Mouse (Mus musculus): ENCODE measurements at regions not wholly inside any gene's neighbourhood (a gene's known extent, or its start where the extent isn't known, plus 50 kb on each side); places are given as distances from the start of the nearest gene placed in this dataset.
A peak's percentile ranks its signal among the peaks of the same experiment; 100 is the strongest.

- 48% methylated on average over 6 of the region's 6 CpGs for WGBS
- no peak for ATAC-seq (ENCODE audit: insufficient number of reproducible peaks, low FRiP score, low TSS enrichment, low read depth)
- Histone ChIP-seq H3K4me3 (no peak overlapping the region), H3K9ac (no peak overlapping the region), H3K9me3 (no peaks in the 10 kb centered on the region), H3K4me1 (no peaks in the 10 kb centered on the region), H3K27me3 (no peaks in the 10 kb centered on the region), H3K27ac (no peak overlapping the region), H3K36me3 (no peaks in the 10 kb centered on the region), H3K4me2 (no peak overlapping the region)
These were observed 90.9 kb downstream of the Cdc7 start for GRCm38 (mm10) chr5:107054900-107055452.

- no peaks in the 10 kb centered on the region for H3K36me3 ChIP-seq
- no peaks in the 10 kb centered on the region for H3K27me3 ChIP-seq
- no peaks in the 10 kb centered on the region for H3K9me3 ChIP-seq
- H3K4me3 ChIP-seq = no peak overlapping the region
- ATAC-seq (ENCODE audit: insufficient number of reproducible peaks, low FRiP score, low TSS enrichment, low read depth) = 0 out of 2 replicates have a peak, but pooled peaks have one; percentile 16
- H3K9ac ChIP-seq = no peak overlapping the region
- H3K4me2 ChIP-seq = no peak overlapping the region
- no peaks in the 10 kb centered on the region for H3K4me1 ChIP-seq
- H3K27ac ChIP-seq = no peak overlapping the region
- 37% methylated on average over 3 of the region's 3 CpGs for WGBS
These were observed 91.3 kb downstream of the Cdc7 start for GRCm38 (mm10) chr5:107055455-107055854.
